Mouse (Mus musculus): ENCODE measurements around the gene Aipl1. TPM values are rescaled to one million over a fixed set of nuclear protein-coding genes. Genes with fewer than 3 reads are reported as not detected.

Aipl1 gene
- polyA plus RNA-seq, 1 experiment from 2014 or later, result 0.56 TPM

DNA sequence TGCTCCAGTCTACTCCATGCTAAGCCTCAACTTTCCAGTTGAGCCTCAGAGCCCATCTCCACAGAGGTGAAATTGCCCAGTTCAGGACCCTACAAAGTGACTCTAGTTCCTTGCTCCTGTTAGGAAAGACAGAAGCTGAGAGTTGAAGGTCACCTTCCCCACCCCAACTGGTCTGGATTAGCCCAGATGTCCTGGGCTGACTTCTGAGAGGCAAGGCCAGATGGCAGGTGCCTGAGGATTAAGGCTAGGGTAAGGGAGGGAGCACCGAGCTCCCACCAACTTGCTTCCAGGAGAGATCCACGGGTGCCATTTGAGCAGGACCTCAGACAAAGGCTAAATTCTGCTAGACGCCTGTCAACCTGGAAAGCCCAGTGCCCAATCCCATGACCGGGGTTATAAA lies 5.2 kb downstream of the Aipl1 start:
- Histone ChIP-seq H3K9me3 (replicated peaks) (no peaks in the 10 kb centered on the region), H3K4me3 (replicated peaks) (no peak overlapping the region), H3K27me3 (peaks cover 8% of the 10 kb centered on the region), H3K4me1 (peaks cover 5% of the 10 kb centered on the region; the same call in 1 of the 2 replicates), H3K4me2 (replicated peaks) (no peak overlapping the region), H3K27ac (replicated peaks) (no peak overlapping the region), H3K36me3 (no peaks in the 10 kb centered on the region), H3K9ac (no peak overlapping the region)
- ATAC-seq (ENCODE audit: insufficient number of reproducible peaks, low FRiP score, low TSS enrichment, low read depth), result no peak
- WGBS, result 74% methylated on average over 4 of the region's 4 CpGs

DNA sequence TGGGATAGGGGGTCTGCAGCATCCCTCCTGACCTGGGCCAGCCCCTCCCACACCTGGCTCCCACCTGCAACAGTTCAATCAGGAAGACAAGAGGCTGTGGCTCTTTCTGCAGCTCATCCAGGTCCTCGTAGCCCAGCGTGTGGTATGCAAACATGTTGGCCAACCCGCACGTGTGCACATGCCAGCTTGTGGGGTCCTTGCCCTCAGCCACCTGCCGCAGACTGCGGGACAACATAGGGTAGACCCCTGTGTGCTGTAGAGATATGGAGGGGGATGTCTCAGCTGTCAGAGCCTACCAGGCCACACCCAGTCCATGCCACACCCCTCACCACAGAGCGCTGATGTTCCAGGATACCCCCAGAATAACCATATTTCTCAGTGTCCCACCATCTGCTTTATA lies 6.0 kb downstream of the Aipl1 start:
- Histone ChIP-seq H3K36me3 (no peaks in the 10 kb centered on the region), H3K27ac (replicated peaks) (no peak overlapping the region), H3K9me3 (replicated peaks) (no peaks in the 10 kb centered on the region), H3K4me3 (replicated peaks) (no peak overlapping the region), H3K9ac (no peak overlapping the region), H3K4me2 (replicated peaks) (no peak overlapping the region), H3K4me1 (peaks cover 5% of the 10 kb centered on the region; the same call in 1 of the 2 replicates), H3K27me3 (peaks cover 8% of the 10 kb centered on the region)
- WGBS, result 86% methylated on average over 7 of the region's 7 CpGs
- ATAC-seq (ENCODE audit: insufficient number of reproducible peaks, low FRiP score, low TSS enrichment, low read depth), result no peak

GRCm38 (mm10) chr11:72029143-72029542 lies 8.2 kb downstream of the Aipl1 start:
- H3K4me3 ChIP-seq (replicated peaks), result no peak overlapping the region
- H3K9ac ChIP-seq, result no peak overlapping the region
- peaks cover 8% of the 10 kb centered on the region for H3K27me3 ChIP-seq
- H3K36me3 ChIP-seq, result no peaks in the 10 kb centered on the region
- WGBS, result 17% methylated on average over 23 of the region's 23 CpGs
- H3K9me3 ChIP-seq (replicated peaks), result no peaks in the 10 kb centered on the region
- H3K4me1 ChIP-seq, result peaks cover 5% of the 10 kb centered on the region; the same call in 1 of the 2 replicates
- H3K4me2 ChIP-seq (replicated peaks), result no peak overlapping the region
- H3K27ac ChIP-seq (replicated peaks), result no peak overlapping the region
- no peak; the same call in 1 of the 2 replicates for ATAC-seq (ENCODE audit: insufficient number of reproducible peaks, low FRiP score, low TSS enrichment, low read depth)

DNA sequence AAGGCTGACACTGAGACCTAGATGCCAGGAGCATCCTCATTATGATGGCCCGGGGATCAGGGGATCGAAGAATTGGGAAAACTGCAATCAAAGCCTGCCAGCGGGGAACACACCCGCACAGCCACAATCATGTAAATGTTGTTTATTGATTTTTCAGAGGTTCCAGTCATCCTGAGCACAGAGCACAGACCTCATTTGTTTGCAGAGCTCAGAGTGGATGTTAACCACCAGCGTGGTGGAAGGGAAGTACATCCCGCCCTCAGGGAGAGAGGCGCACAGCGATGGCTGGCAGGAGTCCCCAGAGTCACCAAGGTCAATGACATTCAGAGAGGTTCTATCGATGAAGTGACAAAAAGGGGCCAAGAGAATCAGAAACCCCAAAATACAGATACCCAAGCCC lies 9.5 kb downstream of the Aipl1 start:
- H3K9ac ChIP-seq, result no peak overlapping the region
- H3K4me2 ChIP-seq (replicated peaks), result no peak overlapping the region
- no peak for ATAC-seq (ENCODE audit: insufficient number of reproducible peaks, low FRiP score, low TSS enrichment, low read depth)
- no peak overlapping the region for H3K4me3 ChIP-seq (replicated peaks)
- no peaks in the 10 kb centered on the region for H3K9me3 ChIP-seq (replicated peaks)
- no peak overlapping the region for H3K27ac ChIP-seq (replicated peaks)
- no peaks in the 10 kb centered on the region for H3K36me3 ChIP-seq
- H3K27me3 ChIP-seq, result peaks cover 8% of the 10 kb centered on the region
- H3K4me1 ChIP-seq, result peaks cover 8% of the 10 kb centered on the region
- WGBS, result 60% methylated on average over 9 of the region's 9 CpGs

DNA sequence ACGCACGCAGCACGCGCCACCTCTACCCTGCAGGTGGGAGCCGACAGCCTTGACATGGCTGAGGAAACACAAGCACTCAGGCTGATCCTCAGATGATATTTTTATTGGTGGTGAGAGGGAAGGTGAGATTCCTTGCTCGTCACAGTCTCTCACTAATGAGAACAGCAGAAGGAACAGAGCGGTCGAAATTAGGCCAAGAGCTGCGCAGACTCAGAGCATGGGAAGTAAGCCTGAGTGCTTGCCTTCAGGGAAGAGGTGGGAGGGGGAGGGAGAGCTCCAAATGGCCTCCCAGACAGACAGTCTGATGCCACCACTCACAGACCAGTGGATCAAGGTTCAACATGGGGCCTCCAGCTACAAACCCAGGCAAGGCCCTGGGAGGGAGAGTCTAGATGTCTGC lies 10.8 kb downstream of the Aipl1 start:
- ATAC-seq (ENCODE audit: insufficient number of reproducible peaks, low FRiP score, low TSS enrichment, low read depth), result no peak
- Histone ChIP-seq H3K4me1 (peaks cover 8% of the 10 kb centered on the region), H3K27me3 (peaks cover 8% of the 10 kb centered on the region), H3K27ac (replicated peaks) (no peak overlapping the region), H3K36me3 (no peaks in the 10 kb centered on the region), H3K9me3 (replicated peaks) (no peaks in the 10 kb centered on the region), H3K9ac (no peak overlapping the region), H3K4me3 (replicated peaks) (no peak overlapping the region), H3K4me2 (replicated peaks) (no peak overlapping the region)
- WGBS, result 85% methylated on average over 9 of the region's 9 CpGs

DNA sequence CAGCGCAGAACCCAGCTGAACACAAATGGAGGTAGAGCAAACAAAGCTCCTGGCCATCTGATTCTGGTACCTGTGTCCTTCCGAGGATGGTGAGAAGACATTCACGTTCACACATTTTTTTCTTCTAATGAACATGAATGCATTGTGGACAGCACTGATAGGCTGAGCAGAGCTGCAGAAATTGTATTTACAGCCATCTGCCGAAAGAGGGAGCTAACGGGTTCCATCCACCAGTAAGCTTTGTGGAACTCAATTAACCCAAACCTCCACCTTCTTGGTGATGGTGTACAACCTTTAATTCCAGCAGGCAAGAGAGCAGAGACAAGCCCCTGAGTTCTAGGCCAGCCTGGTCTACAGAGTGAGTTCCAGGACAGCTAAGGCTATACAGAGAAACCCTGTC lies 11.5 kb downstream of the Aipl1 start:
- Histone ChIP-seq H3K36me3 (no peaks in the 10 kb centered on the region), H3K27ac (replicated peaks) (no peak overlapping the region), H3K4me2 (replicated peaks) (no peak overlapping the region), H3K9me3 (replicated peaks) (no peaks in the 10 kb centered on the region), H3K4me1 (peaks cover 8% of the 10 kb centered on the region), H3K4me3 (replicated peaks) (no peak overlapping the region), H3K9ac (no peak overlapping the region), H3K27me3 (peaks cover 8% of the 10 kb centered on the region)
- ATAC-seq (ENCODE audit: insufficient number of reproducible peaks, low FRiP score, low TSS enrichment, low read depth), result no peak
- WGBS, result 41% methylated on average over 5 of the region's 5 CpGs

DNA sequence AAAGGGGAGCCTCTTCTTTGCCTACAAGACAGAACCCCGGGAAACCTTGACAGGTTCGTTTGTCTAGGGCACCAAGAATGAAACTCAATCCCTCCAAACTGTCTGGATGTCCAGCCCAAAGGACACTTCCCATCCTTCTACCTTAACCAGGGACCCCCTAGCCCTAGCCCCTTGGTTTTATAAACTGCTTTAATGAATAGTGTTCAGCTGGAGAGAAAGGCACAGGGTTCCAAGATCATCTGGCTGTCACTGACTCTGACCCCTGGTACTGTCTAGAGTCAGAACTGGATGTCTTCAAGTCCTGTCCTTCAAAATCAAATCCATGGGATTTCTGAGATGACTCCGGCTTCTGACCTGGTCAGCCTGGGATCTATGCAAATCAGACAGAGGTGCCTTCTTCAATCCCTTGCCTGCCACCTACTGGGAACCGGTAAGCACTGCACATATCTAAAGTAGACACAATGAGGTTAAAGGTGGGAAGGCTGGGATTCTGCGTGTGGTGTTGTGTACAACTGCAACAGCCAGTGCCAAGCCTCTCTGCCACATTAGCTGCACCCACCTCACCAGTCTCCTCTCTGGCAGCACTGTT lies 13.0 kb downstream of the Aipl1 start:
- ATAC-seq (ENCODE audit: insufficient number of reproducible peaks, low FRiP score, low TSS enrichment, low read depth), result no peak
- no peak overlapping the region for H3K27ac ChIP-seq (replicated peaks)
- WGBS, result 21% methylated on average over 5 of the region's 5 CpGs

DNA sequence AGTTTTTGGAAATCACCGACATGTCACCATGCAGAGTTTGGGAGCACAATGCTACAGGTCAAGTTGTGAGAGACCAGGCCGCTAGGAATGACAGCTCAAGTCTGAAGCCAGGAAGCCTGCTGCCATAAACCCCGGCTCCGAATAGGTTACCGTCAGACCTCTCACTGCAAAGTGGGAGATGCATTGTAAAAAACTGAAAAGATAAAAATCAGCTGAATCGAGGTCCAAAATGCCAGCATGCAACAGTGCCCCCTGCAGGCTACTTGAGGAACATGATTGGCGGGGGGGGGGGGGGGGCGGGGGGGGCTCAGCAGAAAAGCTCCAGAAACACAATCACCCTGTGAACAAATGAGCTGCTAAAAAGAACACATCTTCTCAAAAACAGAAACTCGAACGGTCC lies 13.7 kb downstream of the Aipl1 start:
- Histone ChIP-seq H3K9ac (no peak overlapping the region), H3K36me3 (no peaks in the 10 kb centered on the region), H3K27ac (replicated peaks) (no peak overlapping the region), H3K9me3 (replicated peaks) (no peaks in the 10 kb centered on the region), H3K4me2 (replicated peaks) (no peak overlapping the region), H3K27me3 (no peaks in the 10 kb centered on the region), H3K4me1 (peaks cover 4% of the 10 kb centered on the region), H3K4me3 (replicated peaks) (no peak overlapping the region)
- ATAC-seq (ENCODE audit: insufficient number of reproducible peaks, low FRiP score, low TSS enrichment, low read depth), result no peak
- WGBS, result 39% methylated on average over 10 of the region's 10 CpGs

More for the DNA sequence above, 13.0 kb downstream of the Aipl1 start:
- H3K4me3 ChIP-seq (replicated peaks), result no peak overlapping the region
- H3K27me3 ChIP-seq, result peaks cover 4% of the 10 kb centered on the region; the same call in 1 of the 2 replicates
- H3K4me2 ChIP-seq (replicated peaks), result no peak overlapping the region
- no peaks in the 10 kb centered on the region for H3K9me3 ChIP-seq (replicated peaks)
- H3K4me1 ChIP-seq, result peaks cover 8% of the 10 kb centered on the region
- no peaks in the 10 kb centered on the region for H3K36me3 ChIP-seq
- no peak overlapping the region for H3K9ac ChIP-seq

DNA sequence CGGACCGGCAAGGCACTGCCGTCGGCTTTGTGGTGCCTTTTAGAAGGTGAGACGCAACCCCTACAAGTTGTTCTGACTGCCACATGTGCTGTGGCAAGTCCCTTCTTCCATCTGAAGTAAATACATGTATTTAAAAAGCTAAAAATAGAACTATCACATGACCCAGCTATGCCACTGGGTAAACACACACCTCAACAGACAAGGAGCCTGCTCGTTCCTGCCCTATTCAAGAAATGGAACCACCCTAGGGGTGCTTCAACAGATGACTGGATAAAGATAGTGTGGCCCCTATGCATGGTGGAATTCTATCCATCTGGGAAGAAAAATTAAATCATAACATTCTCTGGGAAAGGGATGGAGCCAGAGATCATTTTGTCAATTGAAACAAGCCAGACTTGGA lies 14.5 kb downstream of the Aipl1 start:
- no peak overlapping the region for H3K27ac ChIP-seq (replicated peaks)
- no peak overlapping the region for H3K4me3 ChIP-seq (replicated peaks)
- H3K4me2 ChIP-seq (replicated peaks), result no peak overlapping the region
- no peak for ATAC-seq (ENCODE audit: insufficient number of reproducible peaks, low FRiP score, low TSS enrichment, low read depth)
- 54% methylated on average over 6 of the region's 6 CpGs for WGBS
- H3K27me3 ChIP-seq, result no peaks in the 10 kb centered on the region
- H3K36me3 ChIP-seq, result no peaks in the 10 kb centered on the region
- H3K9me3 ChIP-seq (replicated peaks), result no peaks in the 10 kb centered on the region
- H3K4me1 ChIP-seq, result peaks cover 4% of the 10 kb centered on the region
- no peak overlapping the region for H3K9ac ChIP-seq

- H3K27ac ChIP-seq (replicated peaks), result no peak overlapping the region
- no peaks in the 10 kb centered on the region for H3K36me3 ChIP-seq
- 73% methylated on average over 4 of the region's 4 CpGs for WGBS
- H3K9ac ChIP-seq, result no peak overlapping the region
- no peaks in the 10 kb centered on the region for H3K9me3 ChIP-seq (replicated peaks)
- H3K4me3 ChIP-seq (replicated peaks), result no peak overlapping the region
- ATAC-seq (ENCODE audit: insufficient number of reproducible peaks, low FRiP score, low TSS enrichment, low read depth), result no peak
- H3K4me1 ChIP-seq, result peaks cover 4% of the 10 kb centered on the region
- no peaks in the 10 kb centered on the region for H3K27me3 ChIP-seq
- no peak overlapping the region for H3K4me2 ChIP-seq (replicated peaks)
Measured at GRCm38 (mm10) chr11:72021015-72021414, 16.3 kb downstream of the Aipl1 start.

DNA sequence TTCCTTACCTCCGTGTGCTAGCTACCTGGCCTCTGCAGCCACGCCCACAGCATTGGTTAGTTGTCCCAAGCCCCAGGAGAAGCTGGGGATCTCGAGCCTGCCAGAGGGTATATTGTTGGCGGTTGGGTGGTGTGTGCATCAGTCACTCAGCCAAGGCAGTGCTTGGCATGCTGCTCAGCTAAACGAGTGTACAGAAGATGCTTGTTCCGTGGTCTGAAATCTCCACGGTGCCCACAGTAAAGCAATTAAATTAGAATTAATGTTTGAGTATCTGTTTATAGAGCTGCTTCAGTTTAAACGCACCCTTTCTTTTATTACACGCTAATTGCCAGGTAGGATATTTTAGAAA lies 20.1 kb downstream of the Aipl1 start:
- Histone ChIP-seq H3K36me3 (no peaks in the 10 kb centered on the region), H3K4me2 (replicated peaks) (no peak overlapping the region), H3K27ac (replicated peaks) (no peak overlapping the region), H3K9ac (no peak overlapping the region), H3K27me3 (no peaks in the 10 kb centered on the region), H3K9me3 (replicated peaks) (no peaks in the 10 kb centered on the region), H3K4me3 (replicated peaks) (no peak overlapping the region), H3K4me1 (no peaks in the 10 kb centered on the region; the same call in 1 of the 2 replicates)
- no peak for ATAC-seq (ENCODE audit: insufficient number of reproducible peaks, low FRiP score, low TSS enrichment, low read depth)
- 54% methylated on average over 9 of the region's 9 CpGs for WGBS

- 76% methylated on average over 13 of the region's 13 CpGs for WGBS
- Histone ChIP-seq H3K36me3 (no peaks in the 10 kb centered on the region), H3K4me1 (peaks cover 5% of the 10 kb centered on the region), H3K4me2 (replicated peaks) (no peak overlapping the region), H3K9ac (no peak overlapping the region), H3K27ac (replicated peaks) (no peak overlapping the region), H3K9me3 (replicated peaks) (no peaks in the 10 kb centered on the region), H3K4me3 (replicated peaks) (no peak overlapping the region), H3K27me3 (no peaks in the 10 kb centered on the region)
- no peak for ATAC-seq (ENCODE audit: insufficient number of reproducible peaks, low FRiP score, low TSS enrichment, low read depth)
Measured at GRCm38 (mm10) chr11:72016518-72017252, 20.6 kb downstream of the Aipl1 start.

Measured in embryonic facial prominence, embryonic 15.5 days (tissue).